Mouse (Mus musculus): ENCODE results near the gene Rassf9.

The Rassf9 gene

DNA sequence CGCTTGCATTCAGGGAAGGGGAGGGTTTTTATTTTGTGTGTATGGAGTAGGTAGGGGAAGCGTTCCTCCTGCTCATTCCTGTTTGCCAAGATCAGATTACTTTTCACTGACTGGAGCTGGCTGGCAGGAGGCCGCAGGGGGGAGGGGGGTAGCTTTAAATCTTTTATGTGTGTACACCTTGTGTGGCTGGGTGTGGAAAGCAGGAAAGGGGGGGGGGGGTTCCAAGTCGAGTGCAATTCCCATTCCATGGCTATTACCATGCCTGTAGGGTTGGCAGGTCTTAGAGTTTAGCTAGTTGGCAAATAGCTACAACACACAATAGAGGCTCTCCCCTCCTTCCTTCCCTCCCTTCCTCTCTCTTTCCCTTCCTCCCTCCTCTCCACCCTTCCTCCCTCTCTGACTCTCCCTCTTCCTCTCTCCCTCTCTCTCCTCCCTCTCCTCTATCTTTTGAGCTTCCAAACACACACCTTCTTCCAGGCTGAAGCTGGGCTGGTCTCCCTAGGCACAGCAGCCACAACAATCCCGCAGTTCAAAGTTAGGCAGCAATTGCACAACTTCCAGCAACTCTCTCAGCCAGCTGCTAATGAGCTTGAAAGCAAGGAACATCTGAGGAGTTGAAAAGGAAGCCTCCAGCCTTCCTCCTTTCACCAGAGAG is at the start of gene Rassf9:
Rassf9 (plus strand) TSS at position 416 of the 655 bp plus-strand sequence.
- DNase-seq, result peak; percentile 65 to 76

DNA sequence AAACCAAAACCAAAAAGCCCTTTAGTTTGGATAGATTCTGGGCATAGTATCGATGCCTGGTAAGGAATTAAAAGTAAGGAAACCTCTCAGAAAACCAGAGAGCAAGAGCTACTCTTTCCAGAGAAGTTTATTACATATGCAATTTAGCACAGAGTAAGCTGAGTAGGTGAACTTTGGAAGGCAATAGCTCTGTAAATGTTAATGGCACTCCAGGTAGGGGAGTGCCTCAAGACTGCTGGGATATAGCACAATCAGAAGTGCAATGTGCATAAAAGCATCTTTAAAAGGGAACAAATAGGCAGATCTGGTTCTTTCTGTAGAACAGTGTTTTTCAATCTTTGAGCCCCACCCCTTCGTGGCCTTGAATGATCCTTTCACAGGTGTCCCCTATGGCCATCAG is 42.6 kb upstream of the Rassf9 start:
- no peak for DNase-seq

DNA sequence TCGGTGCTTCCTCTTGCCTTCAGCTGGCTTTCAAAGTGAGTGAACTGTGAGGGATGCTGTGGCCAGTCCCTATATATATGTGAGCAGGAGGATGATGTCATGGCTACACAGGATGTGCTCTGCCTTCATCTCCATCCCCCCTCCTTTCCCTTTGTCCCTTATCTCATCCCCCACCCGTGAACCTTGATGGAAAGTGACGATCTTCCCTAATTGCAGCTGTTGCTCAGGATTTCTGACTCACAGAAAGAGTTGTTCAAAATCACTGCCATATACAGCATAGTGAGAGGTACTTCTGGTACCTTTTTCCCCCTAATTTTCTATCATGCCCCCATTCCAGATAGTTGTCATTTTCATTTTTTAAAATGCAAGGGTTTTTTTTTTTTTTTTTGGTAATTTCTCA is 21.6 kb upstream of the Rassf9 start, which contains the start of gene Nts:
Nts (minus strand) TSS at position 101 of the 400 bp plus-strand sequence.
- no peak for DNase-seq

DNA sequence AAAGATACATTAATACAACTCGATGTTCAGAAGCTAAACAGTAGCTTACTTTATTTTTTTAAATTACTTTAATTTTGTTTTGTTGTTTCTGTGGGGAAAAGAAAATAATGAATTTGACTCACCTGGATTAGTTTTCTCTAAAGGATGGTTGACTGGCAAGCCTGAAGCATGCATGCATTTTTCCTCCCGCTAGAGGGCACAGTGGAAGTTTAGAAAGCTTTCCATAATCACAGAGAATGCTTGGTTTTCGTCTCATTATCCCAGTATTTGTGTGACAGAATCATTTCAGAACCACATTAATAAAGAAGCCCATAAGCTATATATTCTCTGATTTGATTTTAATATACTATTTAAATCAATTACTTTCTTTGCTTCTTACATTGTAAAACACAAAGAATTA is 20.2 kb upstream of the Rassf9 start:
- DNase-seq, result peak in 1 of 2 experiments; percentile 54

DNA sequence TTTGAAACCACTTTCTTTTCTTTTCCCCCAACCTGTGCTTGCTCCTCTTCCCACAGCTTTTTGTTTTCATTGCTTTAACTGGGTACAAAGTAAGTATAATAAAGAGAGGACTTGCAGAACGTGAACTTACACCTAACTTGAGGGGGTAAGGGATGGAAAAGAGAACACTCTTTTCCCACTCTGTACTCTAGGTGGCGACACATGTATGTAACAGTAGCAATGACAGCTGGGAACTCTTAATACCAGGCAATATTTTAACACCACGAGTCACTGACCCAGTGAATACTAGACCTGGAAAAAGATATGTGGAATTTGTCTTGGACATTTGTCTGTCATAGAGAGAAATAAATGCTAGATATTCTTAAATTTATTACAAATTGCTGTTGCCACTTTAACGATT is 13.3 kb upstream of the Rassf9 start:
- DNase-seq, result peak; percentile 20 to 40

DNA sequence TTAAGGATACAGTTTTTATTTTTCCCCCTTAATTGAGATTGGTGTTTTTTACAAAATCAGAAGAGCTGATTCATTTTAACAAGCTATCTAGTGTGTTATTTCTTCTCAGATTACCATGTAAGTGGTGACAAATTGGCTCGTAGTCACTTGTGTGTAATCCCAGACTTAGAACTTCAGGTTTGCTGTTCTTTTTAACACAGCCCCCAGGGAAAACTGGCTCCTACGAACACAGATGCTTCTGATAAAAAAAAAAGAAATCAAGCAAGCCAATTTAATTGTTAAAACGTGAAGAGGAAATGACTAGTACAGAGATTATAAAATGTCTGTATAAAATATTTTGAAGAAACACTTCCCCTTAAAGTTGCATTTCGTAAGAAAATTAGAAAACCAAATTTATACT is 4.6 kb upstream of the Rassf9 start:
- DNase-seq, result no peak

DNA sequence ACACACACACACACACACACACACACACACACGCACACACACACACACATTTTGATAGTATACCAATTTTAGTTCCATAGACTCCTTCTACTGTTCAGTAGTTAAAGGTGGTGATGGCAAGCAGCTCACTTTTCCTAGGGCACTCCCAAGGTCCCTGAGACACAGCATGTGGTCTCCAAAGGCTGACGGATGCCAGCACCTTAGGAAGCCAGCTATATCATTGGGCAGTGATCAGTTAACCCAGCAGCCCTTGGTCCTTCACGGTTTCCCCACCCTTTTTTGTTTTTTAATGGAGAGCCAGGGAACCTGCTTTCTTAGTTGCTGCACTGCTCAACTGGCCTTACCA is 588 bp upstream of the Rassf9 start:
- no peak for DNase-seq

DNA sequence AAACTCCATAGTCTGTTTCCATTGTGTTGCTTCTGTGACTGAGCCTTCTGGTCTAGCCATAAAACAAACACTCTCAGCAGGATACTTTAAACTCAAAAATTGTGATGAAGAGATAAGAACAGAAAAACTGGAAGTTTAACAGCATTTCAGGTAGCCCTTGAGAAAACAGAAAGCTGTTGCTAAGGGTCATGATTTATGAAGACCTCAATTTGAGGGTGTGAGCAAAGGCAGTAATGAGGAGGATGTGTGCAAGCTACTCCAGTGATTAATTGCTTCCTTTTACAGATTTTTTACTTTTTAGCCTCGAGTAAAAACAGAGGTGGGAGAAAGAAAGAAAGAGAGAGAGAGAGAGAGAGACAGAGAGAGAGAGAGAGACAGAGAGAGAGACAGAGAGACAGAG is 2.1 kb downstream of the Rassf9 start:
- no peak for DNase-seq

DNA sequence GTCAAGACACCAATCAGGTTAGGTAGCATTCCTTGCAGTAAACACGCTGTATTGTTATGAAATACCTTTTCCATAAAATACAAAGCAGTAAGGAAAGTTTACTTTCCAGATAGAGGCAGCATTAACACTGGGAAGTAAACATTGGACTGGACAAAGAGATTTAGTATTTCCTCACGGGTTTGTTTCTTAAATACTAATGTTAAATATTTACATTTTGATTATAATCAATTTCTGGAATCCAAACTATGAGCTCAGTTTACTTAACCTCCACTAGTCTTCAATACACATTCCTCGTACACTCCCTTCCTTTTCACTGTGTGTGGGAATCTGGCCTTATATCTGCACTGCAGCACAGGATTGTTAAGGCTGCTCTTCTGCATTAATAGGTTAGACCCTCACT is 15.9 kb downstream of the Rassf9 start:
- no peak for DNase-seq

DNA sequence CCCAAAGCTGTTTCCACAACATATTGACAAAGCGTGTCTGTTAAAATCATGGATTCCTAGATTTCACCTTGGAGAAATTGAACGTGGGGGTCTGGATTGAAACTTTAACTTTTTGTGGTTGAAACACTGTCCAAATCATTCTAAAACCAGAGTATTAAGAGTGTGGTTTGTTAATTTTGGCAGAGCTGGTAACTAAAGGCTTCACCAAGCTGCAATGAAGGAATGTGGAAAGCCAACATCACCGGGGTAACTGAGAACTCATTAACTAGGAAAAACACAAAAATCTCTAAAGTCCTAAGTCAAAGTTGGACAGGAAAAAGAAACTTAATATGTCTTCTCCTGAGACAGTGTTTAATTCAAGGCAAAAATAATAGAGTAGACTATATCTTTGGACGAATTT is 41.9 kb downstream of the Rassf9 start:
- peak in 1 of 2 experiments; percentile 28 for DNase-seq

DNA sequence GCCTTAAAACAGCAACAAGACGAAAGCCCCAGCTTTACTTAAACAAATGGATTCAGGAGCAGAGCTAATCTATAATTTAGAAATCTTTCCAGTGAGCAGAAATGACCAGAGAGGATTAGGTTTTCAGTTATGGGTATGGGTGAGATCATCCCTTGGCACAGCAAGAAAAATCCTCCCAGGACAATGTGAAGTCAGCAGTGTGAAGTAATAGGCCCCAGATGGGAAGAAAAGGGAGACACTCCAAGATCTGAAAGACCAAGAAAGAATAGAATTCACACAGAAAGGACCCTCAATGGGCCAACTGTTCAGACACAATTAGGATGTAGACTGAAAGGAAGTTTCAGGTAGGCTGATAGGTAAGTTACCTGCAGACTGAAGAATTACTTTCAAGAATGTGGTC is 50.5 kb downstream of the Rassf9 start:
- no peak for DNase-seq

DNA sequence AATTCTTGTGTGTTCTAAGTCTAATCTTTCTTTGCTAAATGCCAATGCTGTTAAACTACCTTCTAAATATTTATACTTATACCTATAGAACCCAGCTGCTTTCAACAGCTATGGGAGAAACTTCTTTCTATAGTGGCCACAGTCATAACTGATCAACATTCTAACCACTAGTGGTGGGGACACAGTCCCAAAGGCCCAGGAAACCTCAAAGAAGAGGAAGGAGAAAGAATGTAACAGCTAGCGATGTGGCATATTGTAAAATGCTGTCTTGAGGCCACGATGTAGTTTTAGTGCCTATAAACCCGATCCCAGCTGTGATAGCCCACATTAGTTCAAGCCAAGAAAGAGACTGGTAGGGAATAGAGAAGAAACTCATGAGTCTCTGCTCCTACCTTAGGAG is 65.9 kb downstream of the Rassf9 start:
- no peak for DNase-seq

DNA sequence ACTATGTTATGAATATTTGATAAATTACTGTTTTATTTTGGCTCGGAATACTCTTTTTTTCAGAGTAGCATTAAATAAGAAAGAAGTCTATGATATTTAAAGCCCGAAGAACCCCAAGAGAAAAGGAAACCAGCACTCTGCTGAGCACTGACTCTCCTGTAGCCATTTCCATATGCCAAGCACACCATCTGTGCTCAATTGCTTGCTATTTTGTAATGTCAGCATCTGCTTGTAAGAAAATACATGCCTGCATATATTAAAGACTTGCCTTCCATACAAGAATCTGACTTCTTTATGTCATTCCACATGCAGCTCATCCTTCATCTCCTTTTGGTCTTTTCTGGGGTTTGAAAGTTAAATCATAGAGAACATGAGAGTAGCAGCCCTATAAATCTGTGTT is 82.3 kb downstream of the Rassf9 start:
- DNase-seq, result no peak

Data from kidney, adult 8-10 months (tissue).